Mouse (Mus musculus): Measurements from ENCODE around the gene Gm47959.
A peak's percentile ranks its signal among the peaks of the same experiment; 100 is the strongest.
"Not testable (repeated sequence)": the region's sequence is repeated elsewhere in the genome, so short reads cannot be mapped to it uniquely, and the experiment has no call there.

The Gm47959 gene

GRCm38 (mm10) chr1:83000306-83000705 lies at the start of gene Gm47959:
TSS of gene Gm47959 (plus strand) at chr1:83000548.
- not testable (repeated sequence) for DNase-seq (ENCODE audit: low read depth, low spot score)

- DNase-seq (ENCODE audit: low read depth, low spot score): not testable (repeated sequence)
These were observed 44.4 kb upstream of the Gm47959 start, which contains the start of gene Gm7544 for GRCm38 (mm10) chr1:82955913-82956312. TSS of gene Gm7544 (minus strand) at chr1:82956013.

- no peak for DNase-seq (ENCODE audit: low read depth, low spot score)
These were observed 40.4 kb upstream of the Gm47959 start, which contains the start of gene Gm47955 for GRCm38 (mm10) chr1:82959870-82960385. TSS of gene Gm47955 (plus strand) at chr1:82960286.

- DNase-seq (ENCODE audit: low read depth, low spot score): no peak
These were observed 33.9 kb upstream of the Gm47959 start for GRCm38 (mm10) chr1:82966413-82966812.

GRCm38 (mm10) chr1:82972046-82972445 lies 28.3 kb upstream of the Gm47959 start:
- no peak for DNase-seq (ENCODE audit: low read depth, low spot score)

GRCm38 (mm10) chr1:82973244-82973643 lies 27.1 kb upstream of the Gm47959 start:
- DNase-seq (ENCODE audit: low read depth, low spot score): no peak

GRCm38 (mm10) chr1:82973901-82974300 lies 26.4 kb upstream of the Gm47959 start:
- DNase-seq (ENCODE audit: low read depth, low spot score): no peak

- no peak for DNase-seq (ENCODE audit: low read depth, low spot score)
These were observed 26.0 kb upstream of the Gm47959 start for GRCm38 (mm10) chr1:82974342-82974741.

GRCm38 (mm10) chr1:82975750-82976149 lies 24.6 kb upstream of the Gm47959 start:
- DNase-seq (ENCODE audit: low read depth, low spot score): no peak

- no peak for DNase-seq (ENCODE audit: low read depth, low spot score)
These were observed 22.5 kb upstream of the Gm47959 start for GRCm38 (mm10) chr1:82977840-82978239.

- no peak for DNase-seq (ENCODE audit: low read depth, low spot score)
These were observed 13.6 kb upstream of the Gm47959 start for GRCm38 (mm10) chr1:82986738-82987137.

GRCm38 (mm10) chr1:82987530-82988198 lies 12.7 kb upstream of the Gm47959 start:
- DNase-seq (ENCODE audit: low read depth, low spot score): peak; percentile 38

GRCm38 (mm10) chr1:82991062-82991461 lies 9.3 kb upstream of the Gm47959 start:
- no peak for DNase-seq (ENCODE audit: low read depth, low spot score)

GRCm38 (mm10) chr1:82991596-82991995 lies 8.8 kb upstream of the Gm47959 start:
- DNase-seq (ENCODE audit: low read depth, low spot score): no peak

GRCm38 (mm10) chr1:82992093-82992492 lies 8.3 kb upstream of the Gm47959 start:
- no peak for DNase-seq (ENCODE audit: low read depth, low spot score)

- DNase-seq (ENCODE audit: low read depth, low spot score): no peak
These were observed 6.4 kb upstream of the Gm47959 start for GRCm38 (mm10) chr1:82993947-82994346.

- no peak for DNase-seq (ENCODE audit: low read depth, low spot score)
These were observed 6.2 kb downstream of the Gm47959 start for GRCm38 (mm10) chr1:83006218-83007179.

GRCm38 (mm10) chr1:83007471-83007870 lies 7.1 kb downstream of the Gm47959 start:
- no peak for DNase-seq (ENCODE audit: low read depth, low spot score)

- no peak for DNase-seq (ENCODE audit: low read depth, low spot score)
These were observed 14.1 kb downstream of the Gm47959 start for GRCm38 (mm10) chr1:83014477-83014876.

GRCm38 (mm10) chr1:83015329-83015879 lies 15.1 kb downstream of the Gm47959 start:
- DNase-seq (ENCODE audit: low read depth, low spot score): no peak

GRCm38 (mm10) chr1:83016556-83016955 lies 16.2 kb downstream of the Gm47959 start:
- DNase-seq (ENCODE audit: low read depth, low spot score): no peak

GRCm38 (mm10) chr1:83031950-83032349 lies 31.6 kb downstream of the Gm47959 start:
- no peak for DNase-seq (ENCODE audit: low read depth, low spot score)
